Mouse (Mus musculus): Measurements from ENCODE around the gene Rin3. TPM values are rescaled to one million over a fixed set of nuclear protein-coding genes. Genes with fewer than 3 reads are reported as not detected.
"Not testable (repeated sequence)": the region's sequence is repeated elsewhere in the genome, so short reads cannot be mapped to it uniquely, and the experiment has no call there.

Gene Rin3
- total RNA-seq, 2 experiments from 2014 or later: 4.5 to 30.2 TPM

GRCm38 (mm10) chr12:102275833-102276443, 6.9 kb upstream of the Rin3 start:
- ATAC-seq (replicated peaks; ENCODE audit: low FRiP score, low TSS enrichment, poor library complexity, severe bottlenecking): no peak

GRCm38 (mm10) chr12:102280290-102280689, 2.6 kb upstream of the Rin3 start:
- ATAC-seq (replicated peaks; ENCODE audit: low FRiP score, low TSS enrichment, poor library complexity, severe bottlenecking): not testable (repeated sequence)

GRCm38 (mm10) chr12:102280867-102281503, 1.9 kb upstream of the Rin3 start:
- no peak for ATAC-seq (replicated peaks; ENCODE audit: low FRiP score, low TSS enrichment, poor library complexity, severe bottlenecking)

GRCm38 (mm10) chr12:102282126-102282525, 722 bp upstream of the Rin3 start:
- ATAC-seq (replicated peaks; ENCODE audit: low FRiP score, low TSS enrichment, poor library complexity, severe bottlenecking): no peak

- no peak for ATAC-seq (replicated peaks; ENCODE audit: low FRiP score, low TSS enrichment, poor library complexity, severe bottlenecking)
Measured at GRCm38 (mm10) chr12:102283483-102284266, 827 bp downstream of the Rin3 start.

- no peak for ATAC-seq (replicated peaks; ENCODE audit: low FRiP score, low TSS enrichment, poor library complexity, severe bottlenecking)
Measured at GRCm38 (mm10) chr12:102284267-102284610, 1.4 kb downstream of the Rin3 start.

- ATAC-seq (replicated peaks; ENCODE audit: low FRiP score, low TSS enrichment, poor library complexity, severe bottlenecking): no peak
Measured at GRCm38 (mm10) chr12:102284618-102285159, 1.8 kb downstream of the Rin3 start.

- ATAC-seq (replicated peaks; ENCODE audit: low FRiP score, low TSS enrichment, poor library complexity, severe bottlenecking): no peak
Measured at GRCm38 (mm10) chr12:102285318-102285717, 2.5 kb downstream of the Rin3 start.

- no peak for ATAC-seq (replicated peaks; ENCODE audit: low FRiP score, low TSS enrichment, poor library complexity, severe bottlenecking)
Measured at GRCm38 (mm10) chr12:102285779-102286178, 2.9 kb downstream of the Rin3 start.

- ATAC-seq (replicated peaks; ENCODE audit: low FRiP score, low TSS enrichment, poor library complexity, severe bottlenecking): no peak
Measured at GRCm38 (mm10) chr12:102286681-102287414, 4.0 kb downstream of the Rin3 start.

- no peak for ATAC-seq (replicated peaks; ENCODE audit: low FRiP score, low TSS enrichment, poor library complexity, severe bottlenecking)
Measured at GRCm38 (mm10) chr12:102287904-102288602, 5.2 kb downstream of the Rin3 start.

- ATAC-seq (replicated peaks; ENCODE audit: low FRiP score, low TSS enrichment, poor library complexity, severe bottlenecking): no peak
Measured at GRCm38 (mm10) chr12:102288846-102289245, 6.0 kb downstream of the Rin3 start.

- ATAC-seq (replicated peaks; ENCODE audit: low FRiP score, low TSS enrichment, poor library complexity, severe bottlenecking): no peak
Measured at GRCm38 (mm10) chr12:102289568-102289967, 6.7 kb downstream of the Rin3 start.

GRCm38 (mm10) chr12:102290662-102291061, 7.8 kb downstream of the Rin3 start:
- no peak for ATAC-seq (replicated peaks; ENCODE audit: low FRiP score, low TSS enrichment, poor library complexity, severe bottlenecking)

- ATAC-seq (replicated peaks; ENCODE audit: low FRiP score, low TSS enrichment, poor library complexity, severe bottlenecking): no peak
Measured at GRCm38 (mm10) chr12:102291686-102292085, 8.8 kb downstream of the Rin3 start.

GRCm38 (mm10) chr12:102292501-102293215, 9.8 kb downstream of the Rin3 start:
- no peak for ATAC-seq (replicated peaks; ENCODE audit: low FRiP score, low TSS enrichment, poor library complexity, severe bottlenecking)

- ATAC-seq (replicated peaks; ENCODE audit: low FRiP score, low TSS enrichment, poor library complexity, severe bottlenecking): no peak
Measured at GRCm38 (mm10) chr12:102294634-102295033, 11.8 kb downstream of the Rin3 start.

GRCm38 (mm10) chr12:102295230-102295629, 12.4 kb downstream of the Rin3 start:
- ATAC-seq (replicated peaks; ENCODE audit: low FRiP score, low TSS enrichment, poor library complexity, severe bottlenecking): no peak

- no peak for ATAC-seq (replicated peaks; ENCODE audit: low FRiP score, low TSS enrichment, poor library complexity, severe bottlenecking)
Measured at GRCm38 (mm10) chr12:102295662-102296061, 12.8 kb downstream of the Rin3 start.
